Mouse (Mus musculus) thymus, postnatal 4 days (tissue): ENCODE results near the gene Zfp988.
A peak's percentile ranks its signal among the peaks of the same experiment; 100 is the strongest.
"Not testable (repeated sequence)": the region's sequence is repeated elsewhere in the genome, so short reads cannot be mapped to it uniquely, and the experiment has no call there.

Source experiments
- DNase-seq: peaks from one replicate; pipeline ENCODE4 v3.0.0; 2021

The Zfp988 gene

DNA sequence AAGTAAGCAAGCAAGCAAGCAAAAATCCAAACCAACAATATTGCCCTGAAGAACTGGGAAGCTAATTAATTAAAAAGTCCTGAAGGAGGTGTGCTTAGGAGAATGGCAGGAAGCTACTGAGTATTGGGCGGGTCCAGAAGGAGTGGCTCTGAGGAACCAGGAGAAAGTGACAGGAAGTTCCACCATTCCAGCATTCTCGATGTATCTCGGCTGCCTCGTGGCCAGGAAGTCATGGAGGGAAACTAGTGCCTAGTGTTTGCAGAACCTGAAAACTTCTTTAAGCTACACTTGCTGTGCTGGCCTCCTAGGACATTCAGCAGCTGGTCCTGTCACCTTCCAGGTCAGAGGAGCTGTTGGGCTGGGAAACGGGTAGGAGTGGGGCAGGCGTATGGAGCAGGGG is at the start of gene Zfp988:
Gene Zfp988 (plus strand): TSS at position 239 of the 400 bp plus-strand sequence.
- DNase-seq = not testable (repeated sequence)

- DNase-seq = not testable (repeated sequence)
Observed at GRCm38 (mm10) chr4:147262708-147263107, 42.8 kb upstream of the Zfp988 start.

DNA sequence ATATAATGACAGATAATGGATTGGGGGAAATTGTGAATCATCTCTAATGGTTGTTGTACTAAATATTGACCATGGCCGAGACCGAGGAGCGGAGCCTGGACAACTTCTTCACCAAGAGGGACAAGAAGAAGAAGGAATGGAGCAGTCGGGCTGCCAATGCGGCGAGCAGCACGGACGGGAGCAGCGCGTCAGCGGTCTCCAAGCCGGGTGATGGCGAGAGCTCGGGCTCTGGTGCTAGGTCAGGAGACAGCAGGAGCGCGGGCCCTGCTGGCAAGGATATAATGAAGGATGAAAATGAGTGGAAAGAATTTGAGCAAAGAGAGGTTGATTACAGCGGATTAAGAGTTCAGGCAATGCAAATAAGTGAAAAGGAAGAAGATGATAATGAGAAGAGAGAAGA is 38.2 kb upstream of the Zfp988 start:
- DNase-seq = not testable (repeated sequence)

- DNase-seq = not testable (repeated sequence)
Observed at GRCm38 (mm10) chr4:147268735-147269134, 36.7 kb upstream of the Zfp988 start.

GRCm38 (mm10) chr4:147270026-147270425 is 35.4 kb upstream of the Zfp988 start:
- not testable (repeated sequence) for DNase-seq

DNA sequence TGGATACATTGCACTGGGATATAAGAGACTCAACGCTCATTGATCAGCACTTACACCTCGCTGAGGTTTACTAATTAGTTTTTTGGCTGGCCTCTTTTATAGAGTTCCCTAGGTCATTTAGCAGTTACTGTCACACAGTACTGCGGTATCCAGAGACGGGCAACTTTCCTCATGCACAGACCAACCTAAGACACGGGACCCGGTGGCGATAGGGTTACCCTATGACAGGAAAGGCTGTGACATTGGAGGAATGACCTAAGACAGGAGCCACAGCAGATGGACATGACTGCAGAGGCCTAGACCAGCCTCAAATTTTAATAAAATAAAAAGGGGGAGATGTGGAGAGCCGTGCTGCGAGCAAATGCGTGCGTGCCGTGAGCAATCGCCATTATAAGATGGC is 33.9 kb upstream of the Zfp988 start:
- DNase-seq = not testable (repeated sequence)

DNA sequence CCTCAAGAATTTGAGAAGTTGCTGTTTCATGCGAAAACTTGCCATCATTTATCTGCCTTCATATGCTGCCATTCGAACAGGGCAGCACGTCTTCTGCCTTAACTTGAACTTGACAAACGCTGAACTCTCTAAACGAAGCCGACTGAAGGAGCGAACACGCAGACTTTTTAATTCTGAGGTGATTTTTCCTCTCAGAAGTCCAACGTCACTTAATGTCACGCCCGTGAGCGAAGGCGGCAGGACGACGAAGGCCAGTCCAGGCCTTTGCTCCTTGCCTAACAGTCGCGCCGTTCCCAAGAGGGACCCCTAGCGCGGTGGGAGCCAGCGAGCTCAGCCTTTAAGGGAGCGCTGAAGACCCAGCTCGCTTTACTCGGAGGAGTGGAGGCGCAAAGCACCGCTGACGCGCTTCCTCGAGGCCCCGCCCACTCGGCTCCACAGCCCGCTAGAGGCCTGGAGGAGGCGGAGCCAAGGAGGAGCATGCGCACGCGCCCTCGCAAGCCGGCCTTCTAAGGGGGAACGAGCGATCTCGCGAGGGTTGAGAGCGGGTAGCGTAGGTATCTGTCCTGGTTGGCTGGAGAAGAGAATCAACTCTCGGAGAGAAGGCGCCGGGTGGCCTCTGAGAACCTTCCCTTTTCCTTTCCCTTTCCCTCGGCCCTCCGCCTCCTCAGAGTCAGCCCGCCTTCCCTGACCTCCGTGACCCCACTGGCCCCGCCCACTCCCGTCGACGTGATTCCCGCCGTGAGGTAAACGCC is 30.3 kb upstream of the Zfp988 start:
- DNase-seq = peak; percentile 25

DNA sequence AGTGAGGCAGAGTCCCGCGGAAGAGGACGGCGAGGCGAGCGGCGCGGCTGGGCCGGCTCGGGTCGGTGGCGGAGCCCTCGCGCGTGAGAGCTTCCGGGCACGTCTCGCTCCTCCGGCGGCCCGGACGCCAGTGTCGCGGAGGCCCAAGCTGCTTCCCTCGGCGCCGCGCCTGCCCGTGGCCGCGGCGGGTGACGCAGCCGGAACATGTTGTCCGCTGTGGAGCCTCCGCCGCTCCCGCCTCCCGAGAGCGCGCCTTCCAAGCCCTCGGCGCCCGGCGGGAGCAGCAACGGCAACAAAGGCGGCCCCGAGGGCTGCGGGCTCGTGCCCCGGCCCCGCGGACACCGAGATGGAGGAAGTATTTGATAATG is 29.7 kb upstream of the Zfp988 start:
- not testable (repeated sequence) for DNase-seq

DNA sequence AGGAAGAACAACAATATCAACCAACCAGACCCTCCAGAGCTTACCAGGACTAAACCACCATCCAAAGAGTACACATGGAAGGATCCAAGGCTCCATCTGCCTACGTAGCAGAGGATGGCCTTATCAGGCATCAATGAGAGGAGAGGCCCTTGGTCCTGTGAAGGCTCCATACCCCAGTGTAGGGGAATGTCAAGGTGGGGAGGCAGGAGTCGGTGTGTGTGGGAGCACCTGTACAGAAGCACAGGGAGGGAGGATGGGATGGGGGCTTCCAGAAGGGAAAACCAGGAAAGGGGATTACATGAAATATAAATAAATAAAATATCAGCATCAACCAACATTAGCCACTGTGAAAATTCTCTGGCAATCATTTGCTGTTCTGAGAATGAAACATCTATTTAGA is 25.1 kb upstream of the Zfp988 start:
- DNase-seq = not testable (repeated sequence)

DNA sequence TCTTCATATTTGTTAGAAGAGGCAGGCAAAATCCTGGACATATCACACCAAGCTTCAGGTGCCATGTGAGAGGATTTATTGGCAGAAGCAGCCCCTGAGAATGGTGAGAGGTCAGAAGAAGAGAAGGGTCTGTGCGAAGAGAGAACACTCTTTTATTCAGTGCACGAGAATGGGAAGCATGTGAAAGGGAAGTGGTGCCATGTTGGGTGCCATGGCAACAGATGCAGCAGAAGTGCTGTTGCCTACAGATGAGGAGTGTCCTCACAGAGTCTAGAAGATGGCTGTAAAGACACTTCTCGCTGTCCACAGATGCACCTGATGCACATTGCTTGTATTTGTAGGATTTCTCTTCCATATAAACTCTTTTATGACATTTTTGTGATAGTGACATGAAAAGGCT is 6.9 kb upstream of the Zfp988 start:
- not testable (repeated sequence) for DNase-seq

GRCm38 (mm10) chr4:147302375-147302774 is 3.1 kb upstream of the Zfp988 start:
- not testable (repeated sequence) for DNase-seq

DNA sequence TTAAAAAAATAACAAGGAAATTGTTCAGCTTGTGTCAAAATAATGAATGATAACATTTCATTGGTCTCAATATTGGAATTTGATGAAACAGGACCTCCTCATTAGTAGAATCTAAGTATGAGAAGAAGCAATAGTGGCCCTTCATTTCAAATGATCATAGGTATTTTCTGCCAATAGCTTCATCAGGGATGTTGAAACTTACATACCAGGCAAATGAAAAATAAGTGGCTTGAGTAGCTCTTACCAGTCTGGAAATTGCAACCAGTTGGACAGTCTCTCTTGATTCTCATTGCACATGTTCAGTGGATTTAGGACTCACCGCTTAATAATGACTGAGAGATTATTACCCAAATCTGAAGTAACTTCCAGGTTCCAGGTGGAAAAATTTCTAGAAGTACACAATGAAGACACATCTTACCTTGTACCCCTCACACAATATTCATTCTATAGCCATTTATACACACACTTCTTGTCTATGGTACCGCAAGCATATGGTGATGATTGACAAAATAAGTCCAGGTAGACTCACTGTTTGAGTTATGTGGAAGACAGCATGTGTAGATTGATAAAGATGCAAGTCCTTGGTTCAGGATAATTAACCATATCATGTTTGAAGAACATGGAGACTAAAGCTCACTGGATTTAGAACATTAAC is 29.7 kb downstream of the Zfp988 start:
- DNase-seq = not testable (repeated sequence)

DNA sequence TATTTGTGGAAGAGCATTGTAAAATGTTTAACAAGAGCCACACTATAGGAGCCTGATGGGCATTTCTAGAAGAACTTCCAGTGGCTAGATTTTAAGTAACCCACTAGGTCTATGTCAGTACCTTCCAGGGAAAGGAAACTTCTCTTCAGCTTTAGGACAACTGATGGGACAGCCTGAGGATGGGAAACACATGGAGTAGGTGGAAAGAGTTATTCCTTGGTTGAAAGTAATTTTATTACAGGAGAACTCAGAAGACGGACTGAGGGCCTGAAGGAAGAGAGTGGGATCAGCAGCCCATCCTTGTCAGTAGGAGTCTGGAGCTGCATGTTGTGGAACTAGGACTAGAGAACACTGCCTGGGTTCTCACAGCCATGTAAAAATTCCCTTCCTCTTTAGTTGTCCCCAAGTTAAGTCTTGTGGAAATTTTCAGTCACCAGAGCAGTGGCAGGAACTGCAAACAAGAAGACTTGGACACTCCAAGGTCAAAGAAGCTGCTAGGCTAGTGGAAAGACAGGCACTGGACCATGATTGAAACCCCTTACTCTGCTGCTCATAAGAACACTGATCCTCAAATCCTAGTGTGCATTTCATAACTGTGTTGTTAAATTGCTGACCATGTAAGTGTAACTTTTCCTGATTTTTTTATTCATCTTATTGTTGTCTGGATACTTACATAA is 30.4 kb downstream of the Zfp988 start:
- DNase-seq = not testable (repeated sequence)

- DNase-seq = not testable (repeated sequence)
Observed at GRCm38 (mm10) chr4:147336368-147337195, 31.1 kb downstream of the Zfp988 start.

GRCm38 (mm10) chr4:147337520-147337919 is 32.0 kb downstream of the Zfp988 start:
- DNase-seq = not testable (repeated sequence)

GRCm38 (mm10) chr4:147338032-147338610 is 32.6 kb downstream of the Zfp988 start:
- no peak for DNase-seq

DNA sequence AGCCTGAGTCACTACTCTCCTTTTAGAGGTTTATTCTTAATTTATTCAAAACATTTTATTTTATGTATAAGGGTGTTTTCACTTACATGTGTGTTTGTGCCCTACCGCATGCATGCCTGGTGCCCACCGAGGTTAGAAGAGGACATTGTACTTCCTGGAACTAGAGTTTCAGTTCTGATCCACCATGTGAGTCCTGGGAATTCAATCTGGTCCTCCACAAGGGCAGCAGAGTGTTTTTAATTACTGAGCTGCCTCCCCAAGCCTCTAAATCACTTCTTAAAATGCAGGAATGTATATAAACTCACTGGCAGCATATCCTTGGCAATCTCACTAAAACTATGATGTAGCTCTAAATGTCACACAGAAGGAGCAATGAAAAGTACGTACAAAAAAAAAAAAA is 33.2 kb downstream of the Zfp988 start:
- not testable (repeated sequence) for DNase-seq

DNA sequence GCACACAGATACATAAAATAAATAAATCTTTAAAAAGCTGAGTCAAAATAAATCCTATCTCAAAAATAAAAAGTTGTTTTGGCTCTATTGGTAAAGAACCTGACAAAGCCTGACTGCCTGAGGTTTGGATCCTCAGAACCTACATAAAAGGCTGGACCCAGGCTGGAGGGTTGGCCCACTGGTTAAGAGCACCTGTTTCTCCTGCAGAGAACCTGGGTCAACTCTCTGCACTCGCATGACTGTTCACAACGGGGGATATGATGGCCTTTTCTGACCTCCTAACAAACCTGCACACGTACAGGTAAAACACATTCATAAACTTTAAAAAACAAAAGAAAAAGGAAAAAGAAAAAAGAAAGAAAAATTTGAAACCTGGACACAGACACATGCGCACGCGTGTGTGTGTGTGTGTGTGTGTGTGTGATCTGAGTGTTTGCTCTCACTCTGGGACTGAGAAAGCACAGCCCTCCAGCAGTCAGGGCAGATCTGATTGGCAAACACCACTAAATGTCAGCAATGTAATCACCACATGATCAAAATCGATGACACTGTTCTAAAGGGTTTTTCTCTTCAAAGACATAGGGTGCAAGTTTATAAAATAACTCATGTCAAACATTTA is 34.2 kb downstream of the Zfp988 start:
- not testable (repeated sequence) for DNase-seq

- not testable (repeated sequence) for DNase-seq
Observed at GRCm38 (mm10) chr4:147340236-147340635, 34.8 kb downstream of the Zfp988 start.

GRCm38 (mm10) chr4:147340876-147341275 is 35.4 kb downstream of the Zfp988 start:
- not testable (repeated sequence) for DNase-seq

GRCm38 (mm10) chr4:147343042-147343908 is 37.8 kb downstream of the Zfp988 start:
- DNase-seq = not testable (repeated sequence)
